Mouse (Mus musculus): ENCODE data around the gene Gucy2g.

DNA sequence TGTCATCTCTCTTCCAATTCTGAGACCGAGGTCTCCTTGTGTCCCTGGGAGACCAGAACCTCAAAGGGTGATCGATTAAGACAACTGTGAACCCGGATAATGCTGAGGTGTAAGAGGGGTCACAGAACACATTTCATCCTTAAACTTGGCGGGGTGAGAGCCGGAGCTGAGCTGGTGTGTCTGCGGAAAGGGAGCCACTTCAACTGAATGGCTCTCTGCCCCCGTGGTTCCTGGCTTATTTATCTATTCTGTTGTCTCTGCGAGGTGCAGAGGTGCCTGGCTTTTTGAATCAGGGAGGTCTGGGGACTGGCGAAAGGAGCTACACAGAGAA is 12.2 kb upstream of the Gucy2g start:
- TF ChIP-seq HCFC1 (IDR thresholded peaks at IDR 0.05; ENCODE audit: borderline replicate concordance, insufficient read depth, low read length) = no peak
- TF ChIP-seq MAFK (IDR thresholded peaks at IDR 0.05; ENCODE audit: insufficient read depth, low read depth, low read length) = no peak
- TF ChIP-seq CHD2 (IDR thresholded peaks at IDR 0.05; ENCODE audit: low read depth, low read length) = no peak
